Mouse (Mus musculus): ENCODE measurements at regions not wholly inside any gene's neighbourhood (a gene's known extent, or its start where the extent isn't known, plus 50 kb on each side); places are given as distances from the start of the nearest gene placed in this dataset.
A peak's percentile ranks its signal among the peaks of the same experiment; 100 is the strongest.
"Not testable (repeated sequence)": the region's sequence is repeated elsewhere in the genome, so short reads cannot be mapped to it uniquely, and the experiment has no call there.

GRCm38 (mm10) chr9:115456121-115456520 lies 145.9 kb upstream of the Stt3b start:
- ATAC-seq (ENCODE audit: low FRiP score), result no peak
- no peaks in the 10 kb centered on the region for H3K36me3 ChIP-seq (ENCODE audit: insufficient read depth, low read length)

GRCm38 (mm10) chr9:115456638-115457037 lies 146.4 kb upstream of the Stt3b start:
- WGBS, result 21% methylated on average over 6 of the region's 6 CpGs
- 0 out of 2 replicates have a peak, but pooled peaks cover 3% of the 10 kb centered on the region for H3K4me1 ChIP-seq (ENCODE audit: insufficient read depth, low read length)
- ATAC-seq (ENCODE audit: low FRiP score), result no peak

More at GRCm38 (mm10) chr9:115456121-115456520, 145.9 kb upstream of the Stt3b start:
- 0 out of 2 replicates have a peak, but pooled peaks cover 3% of the 10 kb centered on the region for H3K4me1 ChIP-seq (ENCODE audit: insufficient read depth, low read length)
- H3K9ac ChIP-seq (replicated peaks; ENCODE audit: low read length, poor library complexity, severe bottlenecking), result no peak overlapping the region
- no peak overlapping the region for H3K4me2 ChIP-seq (ENCODE audit: low read depth, low read length, poor library complexity, severe bottlenecking)
- no peaks in the 10 kb centered on the region for H3K9me3 ChIP-seq (ENCODE audit: low read length)
- H3K4me3 ChIP-seq (ENCODE audit: low read depth, low read length), result no peak overlapping the region
- H3K27ac ChIP-seq (ENCODE audit: low read depth, low read length), result no peak overlapping the region
- TF ChIP-seq CTCF (IDR thresholded peaks at IDR 0.05), result no peak
- WGBS, result 34% methylated on average over 3 of the region's 3 CpGs
- no peaks in the 10 kb centered on the region for H3K27me3 ChIP-seq (ENCODE audit: insufficient read depth, low read length)
- no peak for DNase-seq (ENCODE audit: low spot score)

GRCm38 (mm10) chr9:115457889-115458710 lies 147.9 kb upstream of the Stt3b start:
- Histone ChIP-seq H3K9me3 (ENCODE audit: low read length) (no peaks in the 10 kb centered on the region), H3K4me2 (ENCODE audit: low read depth, low read length, poor library complexity, severe bottlenecking) (no peak overlapping the region), H3K4me1 (ENCODE audit: insufficient read depth, low read length) (0 out of 2 replicates have a peak, but pooled peaks cover 3% of the 10 kb centered on the region), H3K9ac (replicated peaks; ENCODE audit: low read length, poor library complexity, severe bottlenecking) (no peak overlapping the region), H3K36me3 (ENCODE audit: insufficient read depth, low read length) (no peaks in the 10 kb centered on the region), H3K27me3 (ENCODE audit: insufficient read depth, low read length) (no peaks in the 10 kb centered on the region), H3K27ac (ENCODE audit: low read depth, low read length) (no peak overlapping the region), H3K4me3 (ENCODE audit: low read depth, low read length) (no peak overlapping the region)
- DNase-seq (ENCODE audit: low spot score) (peak; percentile 8), ATAC-seq (ENCODE audit: low FRiP score) (no peak)
- TF ChIP-seq CTCF (IDR thresholded peaks at IDR 0.05), result no peak
- WGBS, result 65% methylated on average over 21 of the region's 21 CpGs

More at GRCm38 (mm10) chr9:115456638-115457037, 146.4 kb upstream of the Stt3b start:
- TF ChIP-seq CTCF (IDR thresholded peaks at IDR 0.05), result no peak
- Histone ChIP-seq H3K4me2 (ENCODE audit: low read depth, low read length, poor library complexity, severe bottlenecking) (no peak overlapping the region), H3K27me3 (ENCODE audit: insufficient read depth, low read length) (no peaks in the 10 kb centered on the region), H3K9ac (replicated peaks; ENCODE audit: low read length, poor library complexity, severe bottlenecking) (no peak overlapping the region), H3K36me3 (ENCODE audit: insufficient read depth, low read length) (no peaks in the 10 kb centered on the region), H3K27ac (ENCODE audit: low read depth, low read length) (no peak overlapping the region), H3K9me3 (ENCODE audit: low read length) (no peaks in the 10 kb centered on the region), H3K4me3 (ENCODE audit: low read depth, low read length) (no peak overlapping the region)
- no peak for DNase-seq (ENCODE audit: low spot score)

GRCm38 (mm10) chr9:115459075-115459474 lies 148.9 kb upstream of the Stt3b start:
- H3K9me3 ChIP-seq (ENCODE audit: low read length); H3K27ac ChIP-seq (ENCODE audit: low read depth, low read length); H3K9ac ChIP-seq (replicated peaks; ENCODE audit: low read length, poor library complexity, severe bottlenecking); H3K4me1 ChIP-seq (ENCODE audit: insufficient read depth, low read length); H3K4me3 ChIP-seq (ENCODE audit: low read depth, low read length); H3K4me2 ChIP-seq (ENCODE audit: low read depth, low read length, poor library complexity, severe bottlenecking); H3K27me3 ChIP-seq (ENCODE audit: insufficient read depth, low read length); H3K36me3 ChIP-seq (ENCODE audit: insufficient read depth, low read length); DNase-seq (ENCODE audit: low spot score); ATAC-seq (ENCODE audit: low FRiP score): not testable (repeated sequence)
- WGBS, result 96% methylated on average over 6 of the region's 6 CpGs

GRCm38 (mm10) chr9:115465326-115465725 lies 155.1 kb upstream of the Stt3b start:
- Histone ChIP-seq H3K27me3 (ENCODE audit: insufficient read depth, low read length) (no peaks in the 10 kb centered on the region), H3K4me1 (ENCODE audit: insufficient read depth, low read length) (no peaks in the 10 kb centered on the region), H3K4me2 (ENCODE audit: low read depth, low read length, poor library complexity, severe bottlenecking) (no peak overlapping the region), H3K27ac (ENCODE audit: low read depth, low read length) (no peak overlapping the region), H3K4me3 (ENCODE audit: low read depth, low read length) (no peak overlapping the region), H3K36me3 (ENCODE audit: insufficient read depth, low read length) (no peaks in the 10 kb centered on the region), H3K9ac (replicated peaks; ENCODE audit: low read length, poor library complexity, severe bottlenecking) (no peak overlapping the region), H3K9me3 (ENCODE audit: low read length) (no peaks in the 10 kb centered on the region)
- 95% methylated on average over 10 of the region's 10 CpGs for WGBS
- TF ChIP-seq CTCF (IDR thresholded peaks at IDR 0.05), result no peak
- DNase-seq (ENCODE audit: low spot score) (no peak), ATAC-seq (ENCODE audit: low FRiP score) (no peak)

- H3K4me3 ChIP-seq (ENCODE audit: low read depth, low read length), result no peak overlapping the region
- ATAC-seq (ENCODE audit: low FRiP score) (no peak), DNase-seq (ENCODE audit: low spot score) (no peak)
- H3K9me3 ChIP-seq (ENCODE audit: low read length), result no peaks in the 10 kb centered on the region
- H3K4me1 ChIP-seq (ENCODE audit: insufficient read depth, low read length), result no peaks in the 10 kb centered on the region
- WGBS, result 94% methylated on average over 2 of the region's 2 CpGs
- TF ChIP-seq CTCF (IDR thresholded peaks at IDR 0.05), result no peak
- no peaks in the 10 kb centered on the region for H3K36me3 ChIP-seq (ENCODE audit: insufficient read depth, low read length)
- H3K9ac ChIP-seq (replicated peaks; ENCODE audit: low read length, poor library complexity, severe bottlenecking), result no peak overlapping the region
- H3K27me3 ChIP-seq (ENCODE audit: insufficient read depth, low read length), result no peaks in the 10 kb centered on the region
- no peak overlapping the region for H3K27ac ChIP-seq (ENCODE audit: low read depth, low read length)
- no peak overlapping the region for H3K4me2 ChIP-seq (ENCODE audit: low read depth, low read length, poor library complexity, severe bottlenecking)
Measured at GRCm38 (mm10) chr9:115468641-115469040, 158.4 kb upstream of the Stt3b start.
